Mouse (Mus musculus) thymus, adult 2 months (tissue): ENCODE data around the gene Riox1.
A peak's percentile ranks its signal among the peaks of the same experiment; 100 is the strongest.

Source experiments
- CTCF ChIP-seq: fragments of 200-500 bp; IDR thresholded peaks from 2 replicates; pipeline ENCODE4 v1.5.1; 2012; ENCODE audit warnings: mild to moderate bottlenecking, control low read depth, low read length, moderate library complexity, borderline replicate concordance; ENCODE audit not compliant: control insufficient read depth, poor library complexity, insufficient read depth; ENCODE audit errors: extremely low read depth
- POLR2A ChIP-seq: fragments of 200-500 bp; IDR thresholded peaks from 2 replicates; pipeline ENCODE4 v1.6.1; 2012; ENCODE audit warnings: mild to moderate bottlenecking, low read length, control low read depth, moderate library complexity; ENCODE audit not compliant: control insufficient read depth, poor library complexity, insufficient read depth; ENCODE audit errors: extremely low read depth

- TF ChIP-seq POLR2A (peak; percentile 36; the same call in 1 of the 2 replicates), CTCF (peak; percentile 37; the same call in 1 of the 2 replicates)
These were observed 37.4 kb downstream of the Riox1 start, which contains the start of gene Acot2 for GRCm38 (mm10) chr12:83987583-83988441.
